Mouse (Mus musculus) layer of hippocampus, adult 11-12 months (tissue): ENCODE measurements around the gene Rreb1.

Experiments used
- DNase-seq: peaks from one replicate; pipeline ENCODE4 v3.0.0; 2022; ENCODE audit warnings: low spot score

Rreb1 gene

GRCm38 (mm10) chr13:37876836-37877235 is 98.6 kb downstream of the Rreb1 start:
- DNase-seq, result no peak

- DNase-seq, result no peak
Observed at GRCm38 (mm10) chr13:37877241-37877640, 99.0 kb downstream of the Rreb1 start.

- DNase-seq, result no peak
Observed at GRCm38 (mm10) chr13:37878918-37879331, 100.7 kb downstream of the Rreb1 start.

- DNase-seq, result no peak
Observed at GRCm38 (mm10) chr13:37879556-37879955, 101.4 kb downstream of the Rreb1 start.

GRCm38 (mm10) chr13:37880035-37880434 is 101.8 kb downstream of the Rreb1 start:
- no peak for DNase-seq

- DNase-seq, result no peak
Observed at GRCm38 (mm10) chr13:37880581-37881130, 102.5 kb downstream of the Rreb1 start.

- no peak for DNase-seq
Observed at GRCm38 (mm10) chr13:37882521-37882920, 104.3 kb downstream of the Rreb1 start.

- DNase-seq, result no peak
Observed at GRCm38 (mm10) chr13:37883008-37883407, 104.8 kb downstream of the Rreb1 start.

- DNase-seq, result no peak
Observed at GRCm38 (mm10) chr13:37885392-37885791, 107.2 kb downstream of the Rreb1 start.

GRCm38 (mm10) chr13:37886024-37886423 is 107.8 kb downstream of the Rreb1 start:
- DNase-seq, result no peak

GRCm38 (mm10) chr13:37894756-37895155 is 116.6 kb downstream of the Rreb1 start:
- no peak for DNase-seq

- no peak for DNase-seq
Observed at GRCm38 (mm10) chr13:37895564-37896254, 117.5 kb downstream of the Rreb1 start.

- DNase-seq, result no peak
Observed at GRCm38 (mm10) chr13:37896423-37896822, 118.2 kb downstream of the Rreb1 start.

- no peak for DNase-seq
Observed at GRCm38 (mm10) chr13:37898772-37899171, 120.6 kb downstream of the Rreb1 start.

- DNase-seq, result no peak
Observed at GRCm38 (mm10) chr13:37903036-37903435, 124.8 kb downstream of the Rreb1 start.

GRCm38 (mm10) chr13:37903476-37903875 is 125.3 kb downstream of the Rreb1 start:
- no peak for DNase-seq

- no peak for DNase-seq
Observed at GRCm38 (mm10) chr13:37904436-37904835, 126.2 kb downstream of the Rreb1 start.

GRCm38 (mm10) chr13:37908061-37908460 is 129.9 kb downstream of the Rreb1 start:
- no peak for DNase-seq

- peak; percentile 31 for DNase-seq
Observed at GRCm38 (mm10) chr13:37908493-37908892, 130.3 kb downstream of the Rreb1 start.

GRCm38 (mm10) chr13:37909225-37909624 is 131.0 kb downstream of the Rreb1 start:
- DNase-seq, result no peak

- no peak for DNase-seq
Observed at GRCm38 (mm10) chr13:37912011-37912410, 133.8 kb downstream of the Rreb1 start.

- no peak for DNase-seq
Observed at GRCm38 (mm10) chr13:37912591-37913467, 134.6 kb downstream of the Rreb1 start.

- DNase-seq, result no peak
Observed at GRCm38 (mm10) chr13:37913963-37914362, 135.8 kb downstream of the Rreb1 start.
